Mouse (Mus musculus) c-Kit-positive CD71-positive TER-119-positive erythroid progenitor cells, embryonic 14.5 days (primary cell): Measurements from ENCODE around the gene Ddx25.

Experiments
- DNase-seq: peaks from one replicate; pipeline ENCODE4 v3.0.0-alpha.2; 2013; ENCODE audit warnings: low spot score

Gene Ddx25

GRCm38 (mm10) chr9:35493033-35493732 is 65.1 kb downstream of the Ddx25 start:
- DNase-seq: no peak

- DNase-seq: no peak
Measured at GRCm38 (mm10) chr9:35491109-35491866, 67.0 kb downstream of the Ddx25 start.

- DNase-seq: no peak
Measured at GRCm38 (mm10) chr9:35488496-35488895, 69.8 kb downstream of the Ddx25 start.
